29 mouse cellular contexts compared by ENCODE assay signal in genomic region chrX:151780348-151780747, GRCm38 (mm10). TPM values are rescaled to one million over a fixed set of nuclear protein-coding genes. Genes with fewer than 3 reads are reported as not detected.
DNase-seq lines count a peak whose midpoint lies in the region; ATAC-seq lines count a peak whose summit lies in the region.
"Had no signal": no experiment of that assay in that cellular context is flagged by ENCODE, and none has a peak within 500 bp of the region (broad histone marks: within the 10 kb centered on the region; RNA-seq: fewer than 3 reads in every experiment).

No protein-coding gene starts in this region.

- no peaks in the 10 kb centered on the region for H3K36me3 ChIP-seq in midbrain, embryonic 16.5 days (ENCODE audit: control insufficient read depth, insufficient read depth, low read length)
- H3K36me3 ChIP-seq: embryonic facial prominence, embryonic 10.5 days; embryonic facial prominence, embryonic 13.5 days; forebrain, embryonic 12.5 days; forebrain, embryonic 15.5 days; G1E; heart, embryonic 10.5 days; heart, embryonic 13.5 days; hindbrain, embryonic 12.5 days; hindbrain, embryonic 15.5 days had no signal

- H3K4me2 ChIP-seq in midbrain, embryonic 16.5 days (ENCODE audit: low read length): no peak overlapping the region
- H3K4me2 ChIP-seq: embryonic facial prominence, embryonic 13.5 days; forebrain, embryonic 12.5 days; forebrain, embryonic 15.5 days; heart, embryonic 13.5 days; hindbrain, embryonic 12.5 days; hindbrain, embryonic 15.5 days had no signal

- no peaks in the 10 kb centered on the region for H3K9me3 ChIP-seq in midbrain, embryonic 16.5 days (replicated peaks; ENCODE audit: control insufficient read depth, low read length, poor library complexity, severe bottlenecking)
- H3K9me3 ChIP-seq: embryonic facial prominence, embryonic 10.5 days; embryonic facial prominence, embryonic 13.5 days; forebrain, embryonic 12.5 days; forebrain, embryonic 15.5 days; G1E; heart, embryonic 10.5 days; heart, embryonic 13.5 days; hindbrain, embryonic 12.5 days; hindbrain, embryonic 15.5 days had no signal

- ATAC-seq in CD4-positive, CD25-positive, alpha-beta regulatory T cell, adult 4 months: peak; percentile 92
- no peak for ATAC-seq in midbrain, embryonic 16.5 days
- ATAC-seq: forebrain, embryonic 15.5 days; intestine, embryonic 16.5 days; Patski had no signal

- DNase-seq in CD4-positive helper T cell, adult 2 months (ENCODE audit: low read depth, low spot score): peak; percentile 22
- peak; percentile 71 for DNase-seq in induced T-regulatory cell, adult 2 months (ENCODE audit: low read depth)
- DNase-seq in cerebellum, adult 9-10 months: no peak
- no peak for DNase-seq in frontal cortex, postnatal 36 days (ENCODE audit: low spot score in 2 of 2)
- DNase-seq: adrenal gland, adult 2 months; adrenal gland, postnatal 14 days; cerebellum, adult 11 months; cerebellum, adult 2 months; cerebellum, postnatal 10 days; cerebellum, postnatal 36 days; embryo, embryonic 11 days; gastrocnemius, postnatal 10 days; gastrocnemius, postnatal 36 days; heart, adult 2 months; heart, postnatal 14 days had no signal

- no peak overlapping the region for H3K9ac ChIP-seq in midbrain, embryonic 16.5 days (ENCODE audit: low read depth, low read length)
- H3K9ac ChIP-seq: embryonic facial prominence, embryonic 13.5 days; forebrain, embryonic 12.5 days; forebrain, embryonic 15.5 days; heart, embryonic 13.5 days; hindbrain, embryonic 12.5 days; hindbrain, embryonic 15.5 days had no signal

- no peaks in the 10 kb centered on the region for H3K4me1 ChIP-seq in midbrain, embryonic 16.5 days (ENCODE audit: control insufficient read depth, insufficient read depth, low read length)
- H3K4me1 ChIP-seq: embryonic facial prominence, embryonic 10.5 days; embryonic facial prominence, embryonic 13.5 days; forebrain, embryonic 12.5 days; forebrain, embryonic 15.5 days; heart, embryonic 10.5 days; heart, embryonic 13.5 days; hindbrain, embryonic 12.5 days; hindbrain, embryonic 15.5 days had no signal

- no peak overlapping the region for H3K27ac ChIP-seq in midbrain, embryonic 16.5 days (ENCODE audit: low read length)
- H3K27ac ChIP-seq: embryonic facial prominence, embryonic 10.5 days; embryonic facial prominence, embryonic 13.5 days; forebrain, embryonic 12.5 days; forebrain, embryonic 15.5 days; heart, adult 2 months; heart, embryonic 10.5 days; heart, embryonic 13.5 days; hindbrain, embryonic 12.5 days; hindbrain, embryonic 15.5 days had no signal

- 0 out of 2 replicates have a peak, but pooled peaks cover 4% of the 10 kb centered on the region for H3K27me3 ChIP-seq in midbrain, embryonic 16.5 days (ENCODE audit: control insufficient read depth, insufficient read depth, low read depth, low read length)
- H3K27me3 ChIP-seq: forebrain, embryonic 12.5 days; forebrain, embryonic 15.5 days; heart, embryonic 13.5 days; hindbrain, embryonic 15.5 days had no signal

- 100% methylated on average over 1 of the region's 1 CpGs for WGBS in midbrain, embryonic 16.5 days

- H3K4me3 ChIP-seq in midbrain, embryonic 16.5 days (ENCODE audit: low read depth, low read length): no peak overlapping the region
- H3K4me3 ChIP-seq: embryonic facial prominence, embryonic 10.5 days; embryonic facial prominence, embryonic 13.5 days; erythroblast, embryonic 14.5 days; forebrain, embryonic 12.5 days; forebrain, embryonic 15.5 days; heart, adult 2 months; heart, embryonic 10.5 days; heart, embryonic 13.5 days; hindbrain, embryonic 12.5 days; hindbrain, embryonic 15.5 days had no signal

RNA-seq across cellular contexts. Expression of gene Huwe1, which starts 20.3 kb away (rescaled TPM):
- 10 to 100 TPM; 66.6 to 78.4 TPM for polyA plus RNA-seq in CD4-positive, CD25-positive, alpha-beta regulatory T cell, adult 4 months (2017; shearing (Covaris generic))
- polyA plus RNA-seq in midbrain, embryonic 16.5 days (2015; fragmentation: Nextera tagmentation; extraction: Ambion mirVana): 46.3 and 55.9 TPM in 2 replicates

Comparison
In these comparisons a context has a peak if more than half of its experiments do, and no peak if none do; other contexts are left out.
1. DNase-seq: peak in CD4-positive helper T cell, adult 2 months (single experiment) and induced T-regulatory cell, adult 2 months (single experiment); none in cerebellum, adult 9-10 months (single experiment) and frontal cortex, postnatal 36 days (0 of 2).